Mouse (Mus musculus): ENCODE results near the gene Nsd1. TPM values are rescaled to one million over a fixed set of nuclear protein-coding genes. Genes with fewer than 3 reads are reported as not detected.

The Nsd1 gene
- total RNA-seq, 2 experiments from 2014 or later = 153 to 156 TPM

GRCm38 (mm10) chr13:55252820-55253219 is 43.2 kb downstream of the Nsd1 start:
- DNase-seq (ENCODE audit: low spot score in 2 of 2) = no peak

- DNase-seq (ENCODE audit: low spot score in 2 of 2) = no peak
Observed at GRCm38 (mm10) chr13:55255052-55255652, 45.6 kb downstream of the Nsd1 start.

GRCm38 (mm10) chr13:55258651-55259050 is 49.1 kb downstream of the Nsd1 start:
- DNase-seq (ENCODE audit: low spot score in 2 of 2) = no peak

GRCm38 (mm10) chr13:55261521-55261920 is 51.9 kb downstream of the Nsd1 start:
- no peak for DNase-seq (ENCODE audit: low spot score in 2 of 2)

- DNase-seq (ENCODE audit: low spot score in 2 of 2) = no peak
Observed at GRCm38 (mm10) chr13:55262096-55262495, 52.5 kb downstream of the Nsd1 start.

GRCm38 (mm10) chr13:55277203-55277602 is 67.6 kb downstream of the Nsd1 start:
- DNase-seq (ENCODE audit: low spot score in 2 of 2) = no peak

GRCm38 (mm10) chr13:55277646-55278045 is 68.1 kb downstream of the Nsd1 start:
- no peak for DNase-seq (ENCODE audit: low spot score in 2 of 2)

GRCm38 (mm10) chr13:55288854-55289253 is 79.3 kb downstream of the Nsd1 start:
- DNase-seq (ENCODE audit: low spot score in 2 of 2) = no peak

- no peak for DNase-seq (ENCODE audit: low spot score in 2 of 2)
Observed at GRCm38 (mm10) chr13:55296760-55297159, 87.2 kb downstream of the Nsd1 start.

GRCm38 (mm10) chr13:55300913-55301312 is 91.3 kb downstream of the Nsd1 start:
- no peak for DNase-seq (ENCODE audit: low spot score in 2 of 2)

- DNase-seq (ENCODE audit: low spot score in 2 of 2) = peak in 1 of 2 experiments; percentile 27
Observed at GRCm38 (mm10) chr13:55312028-55312630, 102.5 kb downstream of the Nsd1 start.

GRCm38 (mm10) chr13:55313051-55313450 is 103.5 kb downstream of the Nsd1 start:
- DNase-seq (ENCODE audit: low spot score in 2 of 2) = no peak

GRCm38 (mm10) chr13:55314891-55315412 is 105.4 kb downstream of the Nsd1 start:
- DNase-seq (ENCODE audit: low spot score in 2 of 2) = no peak

GRCm38 (mm10) chr13:55318351-55318750 is 108.8 kb downstream of the Nsd1 start:
- DNase-seq (ENCODE audit: low spot score in 2 of 2) = no peak

GRCm38 (mm10) chr13:55319931-55320533 is 110.5 kb downstream of the Nsd1 start, which contains the start of gene Prelid1:
TSS of gene Prelid1 (plus strand) at chr13:55320500.
- no peak for DNase-seq (ENCODE audit: low spot score in 2 of 2)

GRCm38 (mm10) chr13:55321434-55322129 is 112.0 kb downstream of the Nsd1 start, which contains the start of gene Rab24:
TSS of gene Rab24 (minus strand) at chr13:55321946.
- peak; percentile 81 to 89 for DNase-seq (ENCODE audit: low spot score in 2 of 2)

GRCm38 (mm10) chr13:55322130-55322825 is 112.7 kb downstream of the Nsd1 start:
- peak in 1 of 2 experiments; percentile 38 for DNase-seq (ENCODE audit: low spot score in 2 of 2)

GRCm38 (mm10) chr13:55325596-55325995 is 116.0 kb downstream of the Nsd1 start:
- DNase-seq (ENCODE audit: low spot score in 2 of 2) = no peak

- no peak for DNase-seq (ENCODE audit: low spot score in 2 of 2)
Observed at GRCm38 (mm10) chr13:55327169-55327568, 117.6 kb downstream of the Nsd1 start.

GRCm38 (mm10) chr13:55327633-55328032 is 118.1 kb downstream of the Nsd1 start:
- peak; percentile 93 to 94 for DNase-seq (ENCODE audit: low spot score in 2 of 2)

GRCm38 (mm10) chr13:55328171-55328570 is 118.6 kb downstream of the Nsd1 start:
- no peak for DNase-seq (ENCODE audit: low spot score in 2 of 2)
